Mouse (Mus musculus): ENCODE results near the gene Mcts2. TPM values are rescaled to one million over a fixed set of nuclear protein-coding genes. Genes with fewer than 3 reads are reported as not detected.

Gene Mcts2
- 19.2 and 19.9 TPM in 2 replicates for polyA plus RNA-seq (2012; rRNA removed)

DNA sequence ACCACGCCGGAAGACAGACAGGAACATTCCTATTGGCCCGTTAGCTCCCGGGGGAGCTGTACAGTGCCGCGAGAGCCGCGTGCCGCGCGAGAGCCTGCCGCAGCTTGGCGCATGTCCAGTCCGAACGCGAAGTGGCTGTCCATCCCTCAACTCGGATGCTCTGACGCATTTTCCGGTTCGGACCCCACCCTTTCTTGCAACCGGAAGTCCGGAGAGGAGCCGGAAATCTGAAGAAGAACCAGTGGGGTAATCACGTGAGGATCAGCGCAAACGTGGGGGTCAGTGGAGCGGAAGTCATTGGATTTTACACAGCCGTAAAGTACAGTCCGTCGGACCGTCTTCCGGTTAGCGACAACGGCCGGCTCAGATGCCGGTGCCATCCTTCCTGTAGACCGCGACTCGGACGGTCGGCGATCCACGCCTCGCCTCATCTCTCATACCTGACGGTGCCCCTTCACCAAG, at the start of gene Mcts2:
Gene Mcts2, plus strand, starts transcription at position 230 of the 462 bp plus-strand sequence.
- DNase-seq: peak; percentile 92 to 97
- Histone ChIP-seq H3K4me1 (ENCODE audit: control insufficient read depth, insufficient read depth, low read length) (no peaks in the 10 kb centered on the region), H3K27me3 (ENCODE audit: control insufficient read depth, insufficient read depth, low read length) (no peaks in the 10 kb centered on the region), H3K27ac (ENCODE audit: insufficient read depth, low read length) (peak within 1 kb of the TSS; percentile 65; the same call in 1 of the 2 replicates), H3K4me3 (replicated peaks; ENCODE audit: insufficient read depth, low read depth, low read length) (peak within 1 kb of the TSS; percentile 56)
- 52% methylated on average over 45 of the region's 45 CpGs for WGBS
- TF ChIP-seq CTCF (IDR thresholded peaks at IDR 0.05; ENCODE audit: borderline replicate concordance, insufficient read depth, low read depth, low read length) (no peak), POLR2A (IDR thresholded peaks at IDR 0.05; ENCODE audit: borderline replicate concordance, insufficient read depth, low read length) (peak; percentile 71)

- 93% methylated on average over 4 of the region's 4 CpGs for WGBS
- Histone ChIP-seq H3K4me3 (replicated peaks; ENCODE audit: insufficient read depth, low read depth, low read length) (no peak overlapping the region), H3K27me3 (ENCODE audit: control insufficient read depth, insufficient read depth, low read length) (no peaks in the 10 kb centered on the region), H3K27ac (ENCODE audit: insufficient read depth, low read length) (no peak overlapping the region), H3K4me1 (ENCODE audit: control insufficient read depth, insufficient read depth, low read length) (no peaks in the 10 kb centered on the region)
- TF ChIP-seq CTCF (IDR thresholded peaks at IDR 0.05; ENCODE audit: borderline replicate concordance, insufficient read depth, low read depth, low read length): no peak
- no peak for TF ChIP-seq POLR2A (IDR thresholded peaks at IDR 0.05; ENCODE audit: borderline replicate concordance, insufficient read depth, low read length)
- DNase-seq: no peak
Observed at GRCm38 (mm10) chr2:152637381-152637780, 49.5 kb upstream of the Mcts2 start.

DNA sequence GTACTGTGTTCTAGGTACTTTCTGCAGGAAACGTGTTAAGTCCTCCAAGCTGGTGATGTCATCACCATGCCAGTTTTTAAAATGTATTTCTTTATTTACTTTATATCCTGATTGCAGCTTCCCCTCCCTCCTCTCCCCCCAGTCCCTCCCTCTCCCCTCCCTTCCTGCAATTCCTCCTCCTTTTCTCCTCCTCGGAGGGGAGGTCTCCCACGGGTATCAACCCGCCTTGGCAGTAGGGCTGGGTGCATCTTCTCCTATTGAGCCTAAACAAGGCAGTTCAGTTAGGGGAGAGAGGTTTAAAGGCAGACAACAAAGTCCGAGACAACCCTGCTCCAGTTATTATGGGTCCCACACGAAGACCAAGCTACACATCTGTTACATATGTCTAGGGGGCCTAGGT, 48.0 kb upstream of the Mcts2 start:
- DNase-seq: no peak
- no peaks in the 10 kb centered on the region for H3K4me1 ChIP-seq (ENCODE audit: control insufficient read depth, insufficient read depth, low read length)
- WGBS: 63% methylated on average over 6 of the region's 6 CpGs

DNA sequence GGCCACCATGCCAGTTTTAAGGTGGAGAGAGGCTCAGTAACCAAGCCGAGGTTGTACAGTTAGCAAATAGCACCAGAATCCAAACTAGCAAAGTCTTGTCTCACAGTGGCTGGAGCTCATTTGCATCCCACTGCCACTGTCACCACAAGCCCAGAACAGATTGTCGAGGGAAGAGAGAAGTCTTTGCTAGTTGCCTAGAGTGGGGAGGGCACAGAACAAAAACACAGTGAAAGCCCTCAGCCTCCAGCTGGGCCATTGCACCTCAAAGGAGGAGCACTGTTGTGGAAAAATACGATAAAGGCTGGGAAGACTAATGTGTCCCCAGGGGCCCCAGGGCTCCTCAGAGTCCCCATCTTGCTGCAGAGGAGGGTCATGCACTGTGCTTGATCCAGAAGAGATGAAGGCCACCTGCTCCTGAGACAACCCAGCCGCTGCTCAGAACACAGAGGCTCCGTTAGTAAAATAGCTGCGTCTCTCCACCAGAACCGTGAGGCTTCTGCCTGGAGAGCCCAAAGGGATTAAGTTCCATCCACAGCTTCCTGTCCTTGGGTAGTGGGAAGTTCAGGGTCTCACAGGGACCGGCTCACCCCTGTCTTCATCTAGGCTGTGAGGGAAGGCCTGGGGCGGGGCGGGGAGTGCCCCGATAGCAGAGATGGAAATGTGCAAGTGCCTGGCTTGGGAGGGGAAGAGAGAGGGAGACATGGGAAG, 47.3 kb upstream of the Mcts2 start:
- Histone ChIP-seq H3K4me1 (ENCODE audit: control insufficient read depth, insufficient read depth, low read length) (no peaks in the 10 kb centered on the region), H3K27ac (ENCODE audit: insufficient read depth, low read length) (no peak overlapping the region), H3K27me3 (ENCODE audit: control insufficient read depth, insufficient read depth, low read length) (no peaks in the 10 kb centered on the region), H3K4me3 (replicated peaks; ENCODE audit: insufficient read depth, low read depth, low read length) (no peak overlapping the region)
- 22% methylated on average over 11 of the region's 11 CpGs for WGBS
- no peak for DNase-seq
- no peak for TF ChIP-seq CTCF (IDR thresholded peaks at IDR 0.05; ENCODE audit: borderline replicate concordance, insufficient read depth, low read depth, low read length)
- no peak for TF ChIP-seq POLR2A (IDR thresholded peaks at IDR 0.05; ENCODE audit: borderline replicate concordance, insufficient read depth, low read length)

More for the DNA sequence above, 48.0 kb upstream of the Mcts2 start:
- Histone ChIP-seq H3K27ac (ENCODE audit: insufficient read depth, low read length) (no peak overlapping the region), H3K4me3 (replicated peaks; ENCODE audit: insufficient read depth, low read depth, low read length) (no peak overlapping the region), H3K27me3 (ENCODE audit: control insufficient read depth, insufficient read depth, low read length) (no peaks in the 10 kb centered on the region)
- no peak for TF ChIP-seq CTCF (IDR thresholded peaks at IDR 0.05; ENCODE audit: borderline replicate concordance, insufficient read depth, low read depth, low read length)
- no peak for TF ChIP-seq POLR2A (IDR thresholded peaks at IDR 0.05; ENCODE audit: borderline replicate concordance, insufficient read depth, low read length)

- no peak overlapping the region for H3K27ac ChIP-seq (ENCODE audit: insufficient read depth, low read length)
- peak in 1 of 2 experiments; percentile 6 for DNase-seq
- no peaks in the 10 kb centered on the region for H3K4me1 ChIP-seq (ENCODE audit: control insufficient read depth, insufficient read depth, low read length)
- TF ChIP-seq CTCF (IDR thresholded peaks at IDR 0.05; ENCODE audit: borderline replicate concordance, insufficient read depth, low read depth, low read length) (no peak), POLR2A (IDR thresholded peaks at IDR 0.05; ENCODE audit: borderline replicate concordance, insufficient read depth, low read length) (no peak)
- H3K4me3 ChIP-seq (replicated peaks; ENCODE audit: insufficient read depth, low read depth, low read length): no peak overlapping the region
- no peaks in the 10 kb centered on the region for H3K27me3 ChIP-seq (ENCODE audit: control insufficient read depth, insufficient read depth, low read length)
- WGBS: 32% methylated on average over 10 of the region's 10 CpGs
Observed at GRCm38 (mm10) chr2:152652901-152653620, 33.8 kb upstream of the Mcts2 start.

DNA sequence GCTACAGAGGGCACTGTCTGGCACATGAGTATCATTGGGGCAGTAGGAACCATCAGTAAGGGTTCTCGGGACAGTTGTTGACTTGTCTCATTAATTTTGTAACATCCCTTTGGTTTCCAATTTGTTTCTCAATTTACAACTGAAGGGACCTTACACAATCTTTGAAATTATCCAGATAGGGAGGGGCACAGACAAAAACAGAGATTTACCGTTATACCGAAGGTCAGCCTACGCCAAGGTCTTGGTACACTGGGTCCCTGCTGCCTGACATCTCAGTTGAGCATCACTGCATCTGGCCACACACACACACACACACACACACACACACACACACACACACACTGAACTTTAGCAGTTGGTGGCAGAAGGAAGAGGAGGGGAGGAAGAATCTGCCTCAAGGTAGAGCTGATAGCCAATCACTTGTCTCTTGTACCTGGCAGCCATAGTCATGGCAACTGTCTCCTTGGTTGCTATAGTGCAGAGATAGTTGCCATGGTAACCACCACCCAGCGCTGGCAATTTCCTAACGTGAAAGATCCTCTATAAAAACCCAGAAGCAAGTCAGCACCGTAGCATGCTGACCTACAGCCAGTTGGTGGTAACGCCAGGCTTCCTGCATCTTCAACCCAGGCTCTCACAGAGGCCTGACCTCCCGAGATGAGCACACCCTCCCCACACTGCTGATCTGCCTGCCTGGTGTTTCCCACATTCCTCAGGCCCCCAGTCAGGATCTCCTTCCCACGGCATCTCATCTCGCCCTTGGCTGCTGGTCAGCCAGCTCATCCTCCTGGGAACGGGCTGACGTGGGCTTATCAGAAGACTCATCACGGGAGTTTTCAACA, 32.7 kb upstream of the Mcts2 start:
- peak in 1 of 2 experiments; percentile 6 for DNase-seq
- Histone ChIP-seq H3K27ac (ENCODE audit: insufficient read depth, low read length) (no peak overlapping the region), H3K27me3 (ENCODE audit: control insufficient read depth, insufficient read depth, low read length) (no peaks in the 10 kb centered on the region), H3K4me1 (ENCODE audit: control insufficient read depth, insufficient read depth, low read length) (no peaks in the 10 kb centered on the region), H3K4me3 (replicated peaks; ENCODE audit: insufficient read depth, low read depth, low read length) (no peak overlapping the region)
- TF ChIP-seq POLR2A (IDR thresholded peaks at IDR 0.05; ENCODE audit: borderline replicate concordance, insufficient read depth, low read length) (no peak), CTCF (IDR thresholded peaks at IDR 0.05; ENCODE audit: borderline replicate concordance, insufficient read depth, low read depth, low read length) (no peak)
- WGBS: 37% methylated on average over 14 of the region's 14 CpGs

DNA sequence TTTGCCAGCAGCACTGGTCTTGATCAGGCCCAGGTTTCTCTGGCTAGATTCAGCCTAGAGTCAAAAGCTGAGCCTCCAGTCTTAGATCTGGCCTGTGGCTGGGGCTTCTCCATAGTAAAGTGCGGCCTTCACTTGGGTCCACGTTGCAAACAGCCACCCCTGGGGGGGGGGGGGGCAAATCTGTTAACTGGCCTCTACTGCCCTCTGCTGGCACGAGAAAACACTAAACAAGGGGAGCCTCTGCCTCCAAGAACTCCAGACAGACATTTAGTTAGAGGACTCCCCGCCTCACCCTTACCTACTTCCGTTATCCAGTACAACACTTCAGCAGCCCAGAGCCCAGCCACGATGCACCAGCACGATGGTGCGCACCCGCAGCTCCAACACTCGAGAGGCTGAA, 29.4 kb upstream of the Mcts2 start:
- Histone ChIP-seq H3K4me1 (ENCODE audit: control insufficient read depth, insufficient read depth, low read length) (no peaks in the 10 kb centered on the region), H3K4me3 (replicated peaks; ENCODE audit: insufficient read depth, low read depth, low read length) (no peak overlapping the region), H3K27me3 (ENCODE audit: control insufficient read depth, insufficient read depth, low read length) (no peaks in the 10 kb centered on the region), H3K27ac (ENCODE audit: insufficient read depth, low read length) (no peak overlapping the region)
- TF ChIP-seq POLR2A (IDR thresholded peaks at IDR 0.05; ENCODE audit: borderline replicate concordance, insufficient read depth, low read length) (no peak), CTCF (IDR thresholded peaks at IDR 0.05; ENCODE audit: borderline replicate concordance, insufficient read depth, low read depth, low read length) (no peak)
- WGBS: 64% methylated on average over 10 of the region's 10 CpGs
- no peak for DNase-seq
